Mouse (Mus musculus): Measurements from ENCODE around the gene Gm156. TPM values are rescaled to one million over a fixed set of nuclear protein-coding genes. Genes with fewer than 3 reads are reported as not detected.

The Gm156 gene
- total and polyA plus RNA-seq, 3 experiments = not detected

- TF ChIP-seq KAT2A (conservative IDR thresholded peaks at IDR 0.05; ENCODE audit: low read depth, low read length) = no peak
- no peaks in the 10 kb centered on the region for H3K27me3 ChIP-seq (ENCODE audit: control insufficient read depth in 1 of 2, insufficient read depth in 2 of 2, low read length in 2 of 2)
- H3K27ac ChIP-seq (ENCODE audit: control insufficient read depth, low read depth, low read length) = no peak overlapping the region
- H3K4me1 ChIP-seq (ENCODE audit: control insufficient read depth in 1 of 2, insufficient read depth in 2 of 2, low read length in 2 of 2) = no peaks in the 10 kb centered on the region
- DNase-seq (ENCODE audit: low read depth, low spot score) = no peak
- no peaks in the 10 kb centered on the region for H3K36me3 ChIP-seq (ENCODE audit: control insufficient read depth in 1 of 2, insufficient read depth in 2 of 2, low read length in 2 of 2)
- no peak overlapping the region for H3K9ac ChIP-seq (ENCODE audit: control insufficient read depth, low read depth, low read length, poor library complexity, severe bottlenecking)
- no peaks in the 10 kb centered on the region for H3K9me3 ChIP-seq (replicated peaks; ENCODE audit: insufficient read depth, low read length)
- H3K4me3 ChIP-seq (ENCODE audit: control insufficient read depth in 1 of 2, insufficient read depth in 1 of 2, low read depth in 2 of 2, low read length in 2 of 2) = no peak overlapping the region
- H3K79me2 ChIP-seq (ENCODE audit: control insufficient read depth, insufficient read depth, low read length, poor library complexity) = no peaks in the 10 kb centered on the region
These were observed 36.4 kb downstream of the Gm156 start for GRCm38 (mm10) chr6:129747654-129748032.

GRCm38 (mm10) chr6:129747016-129747653 lies 36.9 kb downstream of the Gm156 start:
- H3K27ac ChIP-seq (ENCODE audit: control insufficient read depth, low read depth, low read length) = no peak overlapping the region
- H3K4me1 ChIP-seq (ENCODE audit: control insufficient read depth in 1 of 2, insufficient read depth in 2 of 2, low read length in 2 of 2) = no peaks in the 10 kb centered on the region
- no peak for DNase-seq (ENCODE audit: low read depth, low spot score)
- H3K79me2 ChIP-seq (ENCODE audit: control insufficient read depth, insufficient read depth, low read length, poor library complexity) = no peaks in the 10 kb centered on the region
- no peak overlapping the region for H3K9ac ChIP-seq (ENCODE audit: control insufficient read depth, low read depth, low read length, poor library complexity, severe bottlenecking)
- no peak overlapping the region for H3K4me3 ChIP-seq (ENCODE audit: control insufficient read depth in 1 of 2, insufficient read depth in 1 of 2, low read depth in 2 of 2, low read length in 2 of 2)
- no peaks in the 10 kb centered on the region for H3K27me3 ChIP-seq (ENCODE audit: control insufficient read depth in 1 of 2, insufficient read depth in 2 of 2, low read length in 2 of 2)
- TF ChIP-seq USF1 (IDR thresholded peaks at IDR 0.05; ENCODE audit: low read depth, low read length) (no peak), JUND (IDR thresholded peaks at IDR 0.05; ENCODE audit: low read depth, low read length) (no peak), RAD21 (IDR thresholded peaks at IDR 0.05; ENCODE audit: low read depth, low read length) (no peak), E2F4 (IDR thresholded peaks at IDR 0.05; ENCODE audit: borderline replicate concordance, low read depth, low read length) (no peak), MAX (IDR thresholded peaks at IDR 0.05; ENCODE audit: low read length) (no peak), GABPA (IDR thresholded peaks at IDR 0.05; ENCODE audit: low read depth, low read length) (no peak), ZKSCAN1 (IDR thresholded peaks at IDR 0.05; ENCODE audit: low read depth, low read length) (no peak), POLR2AphosphoS5 (IDR thresholded peaks at IDR 0.05; ENCODE audit: borderline replicate concordance, low read depth, low read length) (no peak), KAT2A (conservative IDR thresholded peaks at IDR 0.05; ENCODE audit: low read depth, low read length) (no peak), NRF1 (IDR thresholded peaks at IDR 0.05; ENCODE audit: insufficient read depth, low read depth, low read length, poor library complexity, severe bottlenecking) (no peak), HCFC1 (IDR thresholded peaks at IDR 0.05; ENCODE audit: low read depth, low read length) (no peak), MAZ (IDR thresholded peaks at IDR 0.05; ENCODE audit: low read depth, low read length) (no peak), ZC3H11A (IDR thresholded peaks at IDR 0.05; ENCODE audit: low read depth, low read length) (no peak), EP300 (IDR thresholded peaks at IDR 0.05; ENCODE audit: low read depth in 1 of 2, low read length in 2 of 2) (no peak), MYC (IDR thresholded peaks at IDR 0.05; ENCODE audit: low read depth, low read length) (no peak), RCOR1 (IDR thresholded peaks at IDR 0.05; ENCODE audit: low read depth, low read length) (no peak)
- no peaks in the 10 kb centered on the region for H3K9me3 ChIP-seq (replicated peaks; ENCODE audit: insufficient read depth, low read length)
- no peaks in the 10 kb centered on the region for H3K36me3 ChIP-seq (ENCODE audit: control insufficient read depth in 1 of 2, insufficient read depth in 2 of 2, low read length in 2 of 2)

Measured in MEL (cell line).